Mouse (Mus musculus) MEL (cell line): ENCODE measurements at regions not wholly inside any gene's neighbourhood (a gene's known extent, or its start where the extent isn't known, plus 50 kb on each side); places are given as distances from the start of the nearest gene placed in this dataset.

Source experiments
- DNase-seq: peaks from one replicate; pipeline ENCODE4 v3.0.0; 2011; ENCODE audit warnings: low read depth, low spot score
- H3K27ac ChIP-seq: 2 replicates; pipeline ENCODE4 v1.5.1; 2012; ENCODE audit warnings: low read depth, mild to moderate bottlenecking, control low read depth, low read length, moderate library complexity; ENCODE audit not compliant: control insufficient read depth
- H3K27me3 ChIP-seq, 2 experiments: fragments of 150-350 bp in 1 of 2; sonication (generic) in 1 of 2; 2 replicates each; pipeline ENCODE4 v1.6.1; 2012; ENCODE audit warnings: low read length in 2 of 2, mild to moderate bottlenecking in 2 of 2, improper control_type of control experiment in 1 of 2, moderate library complexity in 1 of 2; ENCODE audit not compliant: insufficient read depth in 2 of 2, control insufficient read depth in 1 of 2
- H3K36me3 ChIP-seq, 2 experiments: 2 replicates each; pipeline ENCODE4 v1.6.1; 2012 to 2014; ENCODE audit warnings: low read length in 2 of 2, improper control_type of control experiment in 1 of 2, inconsistent platforms in 1 of 2, mild to moderate bottlenecking in 1 of 2; ENCODE audit not compliant: insufficient read depth in 2 of 2, control insufficient read depth in 1 of 2
- H3K4me1 ChIP-seq, 2 experiments: fragments of 150-350 bp in 1 of 2; sonication (generic) in 1 of 2; 2 replicates each; pipeline ENCODE4 v1.6.1; 2012; ENCODE audit warnings: low read length in 2 of 2, improper control_type of control experiment in 1 of 2, mild to moderate bottlenecking in 1 of 2; ENCODE audit not compliant: insufficient read depth in 2 of 2, control insufficient read depth in 1 of 2
- H3K4me3 ChIP-seq, 2 experiments: fragments of 150-350 bp in 1 of 2; sonication (generic) in 1 of 2; 2 replicates each; pipeline ENCODE4 v1.5.1; 2012; ENCODE audit warnings: low read depth in 2 of 2, low read length in 2 of 2, mild to moderate bottlenecking in 2 of 2, moderate library complexity in 2 of 2, control low read depth in 1 of 2, improper control_type of control experiment in 1 of 2; ENCODE audit not compliant: control insufficient read depth in 1 of 2, insufficient read depth in 1 of 2
- H3K79me2 ChIP-seq: 2 replicates; pipeline ENCODE4 v1.6.1; 2012; ENCODE audit warnings: mild to moderate bottlenecking, low read length, moderate library complexity; ENCODE audit not compliant: control insufficient read depth, poor library complexity, insufficient read depth
- H3K9ac ChIP-seq: 2 replicates; pipeline ENCODE4 v1.6.1; 2012; ENCODE audit warnings: low read depth, mild to moderate bottlenecking, control low read depth, low read length, moderate library complexity; ENCODE audit not compliant: control insufficient read depth, poor library complexity, severe bottlenecking
- H3K9me3 ChIP-seq: fragments of 150-350 bp; sonication (generic); replicated peaks from 2 replicates; pipeline ENCODE4 v1.6.1; 2012; ENCODE audit warnings: mild to moderate bottlenecking, low read length, improper control_type of control experiment, moderate library complexity; ENCODE audit not compliant: insufficient read depth
- CHD1 ChIP-seq: IDR thresholded peaks from 2 replicates; pipeline ENCODE4 v1.6.1; 2012; ENCODE audit warnings: low read depth, mild to moderate bottlenecking, inconsistent platforms, low read length, improper control_type of control experiment
- ELF1 ChIP-seq: IDR thresholded peaks from 2 replicates; pipeline ENCODE4 v1.6.1; 2014; ENCODE audit warnings: low read depth, mild to moderate bottlenecking, inconsistent platforms, low read length, improper control_type of control experiment, moderate library complexity
- EP300 ChIP-seq, 2 experiments: IDR thresholded peaks; 2 replicates each; pipeline ENCODE4 v1.6.1; 2011; ENCODE audit warnings: improper control_type of control experiment in 2 of 2, low read length in 2 of 2, low read depth in 1 of 2, mild to moderate bottlenecking in 1 of 2
- ETS1 ChIP-seq: IDR thresholded peaks from 2 replicates; pipeline ENCODE4 v1.6.1; 2012; ENCODE audit warnings: low read depth, mild to moderate bottlenecking, inconsistent platforms, low read length, improper control_type of control experiment, moderate library complexity
- GABPA ChIP-seq: IDR thresholded peaks from 2 replicates; pipeline ENCODE4 v1.6.1; 2012; ENCODE audit warnings: low read depth, mild to moderate bottlenecking, inconsistent platforms, low read length, improper control_type of control experiment, moderate library complexity
- GATA1 ChIP-seq: IDR thresholded peaks from 2 replicates; pipeline ENCODE4 v1.6.1; 2011; ENCODE audit warnings: low read depth, low read length, improper control_type of control experiment
- MAX ChIP-seq: IDR thresholded peaks from 2 replicates; pipeline ENCODE4 v1.6.1; 2011; ENCODE audit warnings: low read length, improper control_type of control experiment
- MAZ ChIP-seq: IDR thresholded peaks from 2 replicates; pipeline ENCODE4 v1.6.1; 2012; ENCODE audit warnings: low read depth, mild to moderate bottlenecking, inconsistent platforms, low read length, improper control_type of control experiment
- MEF2A ChIP-seq: IDR thresholded peaks from 2 replicates; pipeline ENCODE4 v1.6.1; 2014; ENCODE audit warnings: low read depth, mild to moderate bottlenecking, inconsistent platforms, low read length, improper control_type of control experiment; ENCODE audit not compliant: poor library complexity, insufficient replicate concordance, severe bottlenecking; ENCODE audit errors: extremely low read depth
- MXI1 ChIP-seq: IDR thresholded peaks from 2 replicates; pipeline ENCODE4 v1.6.1; 2011; ENCODE audit warnings: mild to moderate bottlenecking, low read depth, low read length, improper control_type of control experiment
- MYB ChIP-seq: IDR thresholded peaks from 2 replicates; pipeline ENCODE4 v1.6.1; 2011; ENCODE audit warnings: mild to moderate bottlenecking, low read depth, low read length, improper control_type of control experiment
- MYC ChIP-seq: IDR thresholded peaks from 2 replicates; pipeline ENCODE4 v1.6.1; 2011; ENCODE audit warnings: low read depth, mild to moderate bottlenecking, low read length, improper control_type of control experiment, moderate library complexity
- NRF1 ChIP-seq: IDR thresholded peaks from 2 replicates; pipeline ENCODE4 v1.6.1; 2014; ENCODE audit warnings: low read depth, mild to moderate bottlenecking, inconsistent platforms, low read length, improper control_type of control experiment, moderate library complexity; ENCODE audit not compliant: poor library complexity, insufficient read depth, severe bottlenecking
- POLR2A ChIP-seq, 2 experiments: IDR thresholded peaks; 2 replicates each; pipeline ENCODE4 v1.6.1; 2011 to 2012; ENCODE audit warnings: low read length in 2 of 2, mild to moderate bottlenecking in 2 of 2, control low read depth in 1 of 2, improper control_type of control experiment in 1 of 2, low read depth in 1 of 2, moderate library complexity in 1 of 2; ENCODE audit not compliant: control insufficient read depth in 1 of 2, insufficient read depth in 1 of 2, poor library complexity in 1 of 2
- POLR2AphosphoS5 ChIP-seq: IDR thresholded peaks from 2 replicates; pipeline ENCODE4 v1.6.1; 2012; ENCODE audit warnings: low read depth, borderline replicate concordance, mild to moderate bottlenecking, inconsistent platforms, low read length, moderate library complexity, mixed read lengths
- RAD21 ChIP-seq: IDR thresholded peaks from 2 replicates; pipeline ENCODE4 v1.6.1; 2011; ENCODE audit warnings: mild to moderate bottlenecking, low read depth, low read length, improper control_type of control experiment
- RCOR1 ChIP-seq: IDR thresholded peaks from 2 replicates; pipeline ENCODE4 v1.6.1; 2012; ENCODE audit warnings: low read depth, mild to moderate bottlenecking, inconsistent platforms, low read length, improper control_type of control experiment
- TBP ChIP-seq: IDR thresholded peaks from 2 replicates; pipeline ENCODE4 v1.8.0; 2011; ENCODE audit warnings: low read depth, low read length, improper control_type of control experiment
- USF2 ChIP-seq, 2 experiments: IDR thresholded peaks; 2 replicates each; pipeline ENCODE4 v1.6.1; 2011 to 2012; ENCODE audit warnings: improper control_type of control experiment in 2 of 2, low read length in 2 of 2, borderline replicate concordance in 1 of 2, inconsistent platforms in 1 of 2, low read depth in 1 of 2, mild to moderate bottlenecking in 1 of 2; ENCODE audit not compliant: insufficient read depth in 1 of 2
- ZKSCAN1 ChIP-seq: IDR thresholded peaks from 2 replicates; pipeline ENCODE4 v1.6.1; 2012; ENCODE audit warnings: low read depth, mild to moderate bottlenecking, inconsistent platforms, low read length, improper control_type of control experiment, moderate library complexity
- ZNF384 ChIP-seq: IDR thresholded peaks from 2 replicates; pipeline ENCODE4 v1.6.1; 2012; ENCODE audit warnings: low read depth, mild to moderate bottlenecking, inconsistent platforms, low read length, improper control_type of control experiment

- no peaks in the 10 kb centered on the region for H3K9me3 ChIP-seq
- no peak for DNase-seq
- no peak overlapping the region for H3K4me3 ChIP-seq
- TF ChIP-seq ELF1 (no peak), NRF1 (no peak)
- H3K27ac ChIP-seq, result no peak overlapping the region
- H3K27me3 ChIP-seq, result no peaks in the 10 kb centered on the region
- H3K9ac ChIP-seq, result no peak overlapping the region
- H3K4me1 ChIP-seq, result no peaks in the 10 kb centered on the region
- no peaks in the 10 kb centered on the region for H3K79me2 ChIP-seq
- H3K36me3 ChIP-seq, result no peaks in the 10 kb centered on the region
Observed at GRCm38 (mm10) chr16:76618295-76618694, 244.7 kb upstream of the Nrip1 start.

GRCm38 (mm10) chr16:76611061-76611460, 237.4 kb upstream of the Nrip1 start:
- H3K9ac ChIP-seq, result no peak overlapping the region
- no peaks in the 10 kb centered on the region; a peak in 1 of 4 replicates for H3K4me1 ChIP-seq
- no peaks in the 10 kb centered on the region for H3K9me3 ChIP-seq
- H3K27ac ChIP-seq, result no peak overlapping the region
- H3K4me3 ChIP-seq, result no peak overlapping the region
- no peaks in the 10 kb centered on the region for H3K27me3 ChIP-seq
- H3K36me3 ChIP-seq, result no peaks in the 10 kb centered on the region; a peak in 1 of 4 replicates
- TF ChIP-seq TBP (no peak), CHD1 (no peak), USF2 (IDR thresholded peaks at IDR 0.05; ENCODE audit: borderline replicate concordance in 1 of 2, insufficient read depth in 1 of 2, low read depth in 1 of 2, low read length in 2 of 2) (no peak), RAD21 (no peak)
- DNase-seq, result no peak
- H3K79me2 ChIP-seq, result no peaks in the 10 kb centered on the region

GRCm38 (mm10) chr16:76604914-76605313, 231.3 kb upstream of the Nrip1 start:
- H3K4me1 ChIP-seq, result peaks cover 0 to 4% of the 10 kb centered on the region in 2 experiments; a peak in 2 of 4 replicates
- TF ChIP-seq ZNF384 (no peak), GABPA (no peak), POLR2AphosphoS5 (no peak), MEF2A (no peak), MAX (no peak), NRF1 (no peak), MXI1 (no peak), GATA1 (no peak), MAZ (no peak), RCOR1 (no peak), POLR2A (IDR thresholded peaks at IDR 0.05; ENCODE audit: control insufficient read depth in 1 of 2, insufficient read depth in 1 of 2, low read depth in 1 of 2, low read length in 2 of 2, poor library complexity in 1 of 2) (no peak), ETS1 (no peak), EP300 (IDR thresholded peaks at IDR 0.05; ENCODE audit: low read depth in 1 of 2, low read length in 2 of 2) (no peak), MYB (no peak), ZKSCAN1 (no peak), MYC (no peak)

More at GRCm38 (mm10) chr16:76604914-76605313, 231.3 kb upstream of the Nrip1 start:
- Histone ChIP-seq H3K36me3 (no peaks in the 10 kb centered on the region), H3K27me3 (no peaks in the 10 kb centered on the region), H3K9ac (no peak overlapping the region), H3K9me3 (no peaks in the 10 kb centered on the region), H3K79me2 (no peaks in the 10 kb centered on the region), H3K27ac (no peak overlapping the region), H3K4me3 (no peak overlapping the region)
- no peak for DNase-seq
